Mouse (Mus musculus) stomach, embryonic 15.5 days (tissue): ENCODE data around the gene Osbpl11. TPM values are rescaled to one million over a fixed set of nuclear protein-coding genes. Genes with fewer than 3 reads are reported as not detected.
A peak's percentile ranks its signal among the peaks of the same experiment; 100 is the strongest.
"Not testable (repeated sequence)": the region's sequence is repeated elsewhere in the genome, so short reads cannot be mapped to it uniquely, and the experiment has no call there.

Experiments
- ATAC-seq: fragments of 200-750 bp; cut with Nextera tagmentation; 2 replicates; pipeline ENCODE4 v1.8.0; 2017; ENCODE audit warnings: low read depth, moderate number of reproducible peaks, moderate TSS enrichment; ENCODE audit not compliant: insufficient read depth, low FRiP score
- H3K27ac ChIP-seq: fragments of 300-500 bp; sonication (generic); 2 replicates; pipeline ENCODE4 v1.5.1; 2015; ENCODE audit warnings: mild to moderate bottlenecking, inconsistent platforms
- H3K27me3 ChIP-seq: fragments of 300-500 bp; sonication (generic); replicated peaks from 2 replicates; pipeline ENCODE4 v1.6.1; 2015; ENCODE audit warnings: inconsistent platforms
- H3K36me3 ChIP-seq: fragments of 300-500 bp; sonication (generic); 2 replicates; pipeline ENCODE4 v1.6.1; 2015; ENCODE audit warnings: inconsistent platforms
- H3K4me1 ChIP-seq: fragments of 300-500 bp; sonication (generic); 2 replicates; pipeline ENCODE4 v1.6.1; 2015; ENCODE audit warnings: inconsistent platforms
- H3K4me2 ChIP-seq: fragments of 300-500 bp; sonication (generic); 2 replicates; pipeline ENCODE4 v1.6.1; 2015; ENCODE audit warnings: mild to moderate bottlenecking, inconsistent platforms
- H3K4me3 ChIP-seq: fragments of 300-500 bp; sonication (generic); replicated peaks from 2 replicates; pipeline ENCODE4 v1.5.1; 2015; ENCODE audit warnings: inconsistent platforms
- H3K9ac ChIP-seq: fragments of 300-500 bp; sonication (generic); 2 replicates; pipeline ENCODE4 v1.6.1; 2015; ENCODE audit warnings: inconsistent platforms
- H3K9me3 ChIP-seq: fragments of 300-500 bp; sonication (generic); 2 replicates; pipeline ENCODE4 v1.6.1; 2016; ENCODE audit warnings: inconsistent platforms
- WGBS: fragments of 180-500 bp; shearing (Covaris S2); methylation state at CpG from one replicate; pipeline ENCODE4 v1.1.7; 2015; 5-methylcytosine and 5-hydroxymethylcytosine counted together
- polyA plus RNA-seq: library from polyadenylated mRNA; unstranded; fragments of >200 nt; fragmentation: Nextera tagmentation; extraction: Ambion mirVana; gene quantifications from 2 replicates; pipeline ENCODE4 v1.2.1, GENCODE M21; 2015

Gene Osbpl11
- polyA plus RNA-seq: 14.9 and 16.6 TPM in 2 replicates

GRCm38 (mm10) chr16:33184901-33185260 lies at the start of gene Osbpl11:
Osbpl11 (plus strand) TSS chr16:33185071.
- Histone ChIP-seq H3K36me3 (no peaks in the 10 kb centered on the region), H3K4me3 (peak within 1 kb of the TSS; percentile 91), H3K9ac (peak within 1 kb of the TSS; percentile 83), H3K9me3 (no peaks in the 10 kb centered on the region), H3K27me3 (no peaks in the 10 kb centered on the region), H3K27ac (peak within 1 kb of the TSS; percentile 89), H3K4me1 (peaks cover 9% of the 10 kb centered on the region), H3K4me2 (peak within 1 kb of the TSS; percentile 93)
- WGBS: 0% methylated on average over 27 of the region's 27 CpGs
- peak; percentile 93 for ATAC-seq

- Histone ChIP-seq H3K4me2 (no peak overlapping the region), H3K4me1 (0 out of 2 replicates have a peak, but pooled peaks cover 4% of the 10 kb centered on the region), H3K9me3 (no peaks in the 10 kb centered on the region), H3K9ac (no peak overlapping the region), H3K27me3 (no peaks in the 10 kb centered on the region), H3K4me3 (no peak overlapping the region), H3K36me3 (no peaks in the 10 kb centered on the region), H3K27ac (no peak overlapping the region)
- ATAC-seq: no peak
- 62% methylated on average over 4 of the region's 4 CpGs for WGBS
These were observed 49.7 kb upstream of the Osbpl11 start for GRCm38 (mm10) chr16:33135167-33135566.

- not testable (repeated sequence) for H3K4me3 ChIP-seq, H3K4me2 ChIP-seq, H3K9me3 ChIP-seq, H3K36me3 ChIP-seq, H3K27me3 ChIP-seq, H3K4me1 ChIP-seq, H3K9ac ChIP-seq, ATAC-seq, H3K27ac ChIP-seq
- WGBS: 68% methylated on average over 7 of the region's 7 CpGs
These were observed 45.8 kb upstream of the Osbpl11 start for GRCm38 (mm10) chr16:33139061-33139460.

- no peak for ATAC-seq
- Histone ChIP-seq H3K27me3 (no peaks in the 10 kb centered on the region), H3K4me2 (no peak overlapping the region), H3K9ac (no peak overlapping the region), H3K4me1 (no peaks in the 10 kb centered on the region), H3K9me3 (no peaks in the 10 kb centered on the region), H3K36me3 (no peaks in the 10 kb centered on the region), H3K4me3 (no peak overlapping the region), H3K27ac (no peak overlapping the region)
- 57% methylated on average over 3 of the region's 3 CpGs for WGBS
These were observed 43.1 kb upstream of the Osbpl11 start for GRCm38 (mm10) chr16:33141758-33142280.

GRCm38 (mm10) chr16:33143452-33143851 lies 41.4 kb upstream of the Osbpl11 start:
- 55% methylated on average over 2 of the region's 2 CpGs for WGBS

GRCm38 (mm10) chr16:33146185-33146584 lies 38.7 kb upstream of the Osbpl11 start:
- Histone ChIP-seq H3K9me3 (no peaks in the 10 kb centered on the region), H3K4me3 (no peak overlapping the region), H3K4me2 (no peak overlapping the region), H3K36me3 (no peaks in the 10 kb centered on the region), H3K27ac (no peak overlapping the region), H3K27me3 (no peaks in the 10 kb centered on the region), H3K9ac (no peak overlapping the region), H3K4me1 (no peaks in the 10 kb centered on the region)
- WGBS: 93% methylated on average over 3 of the region's 3 CpGs
- ATAC-seq: no peak

More at GRCm38 (mm10) chr16:33143452-33143851, 41.4 kb upstream of the Osbpl11 start:
- Histone ChIP-seq H3K27me3 (no peaks in the 10 kb centered on the region), H3K4me2 (no peak overlapping the region), H3K36me3 (no peaks in the 10 kb centered on the region), H3K27ac (no peak overlapping the region), H3K9me3 (no peaks in the 10 kb centered on the region), H3K4me3 (no peak overlapping the region), H3K9ac (no peak overlapping the region), H3K4me1 (no peaks in the 10 kb centered on the region)
- no peak for ATAC-seq

GRCm38 (mm10) chr16:33148135-33148534 lies 36.7 kb upstream of the Osbpl11 start:
- no peak overlapping the region for H3K27ac ChIP-seq
- 76% methylated on average over 4 of the region's 4 CpGs for WGBS
- H3K4me3 ChIP-seq: no peak overlapping the region
- H3K27me3 ChIP-seq: no peaks in the 10 kb centered on the region
- no peaks in the 10 kb centered on the region for H3K36me3 ChIP-seq
- no peaks in the 10 kb centered on the region for H3K4me1 ChIP-seq
- no peak overlapping the region for H3K9ac ChIP-seq
- no peak for ATAC-seq
- H3K4me2 ChIP-seq: no peak overlapping the region
- H3K9me3 ChIP-seq: no peaks in the 10 kb centered on the region

GRCm38 (mm10) chr16:33150875-33151274 lies 34.0 kb upstream of the Osbpl11 start:
- not testable (repeated sequence) for ATAC-seq, H3K4me2 ChIP-seq, H3K9me3 ChIP-seq, H3K9ac ChIP-seq, H3K27me3 ChIP-seq, H3K4me3 ChIP-seq, H3K27ac ChIP-seq, H3K4me1 ChIP-seq, H3K36me3 ChIP-seq
- 71% methylated on average over 9 of the region's 9 CpGs for WGBS

- Histone ChIP-seq H3K27me3 (no peaks in the 10 kb centered on the region), H3K4me1 (no peaks in the 10 kb centered on the region), H3K36me3 (no peaks in the 10 kb centered on the region), H3K9ac (no peak overlapping the region), H3K9me3 (no peaks in the 10 kb centered on the region), H3K4me3 (no peak overlapping the region), H3K27ac (no peak overlapping the region), H3K4me2 (no peak overlapping the region)
- no peak for ATAC-seq
- 72% methylated on average over 8 of the region's 8 CpGs for WGBS
These were observed 33.3 kb upstream of the Osbpl11 start for GRCm38 (mm10) chr16:33151558-33151957.

- WGBS: 49% methylated on average over 4 of the region's 4 CpGs
- no peak for ATAC-seq
- Histone ChIP-seq H3K9ac (no peak overlapping the region), H3K36me3 (no peaks in the 10 kb centered on the region), H3K4me1 (no peaks in the 10 kb centered on the region), H3K4me2 (no peak overlapping the region), H3K27me3 (no peaks in the 10 kb centered on the region), H3K9me3 (no peaks in the 10 kb centered on the region), H3K27ac (no peak overlapping the region), H3K4me3 (no peak overlapping the region)
These were observed 29.9 kb upstream of the Osbpl11 start for GRCm38 (mm10) chr16:33154992-33155391.

- 89% methylated on average over 11 of the region's 11 CpGs for WGBS
- Histone ChIP-seq H3K4me1 (no peaks in the 10 kb centered on the region), H3K9me3 (no peaks in the 10 kb centered on the region), H3K27ac (no peak overlapping the region), H3K4me3 (no peak overlapping the region), H3K27me3 (no peaks in the 10 kb centered on the region), H3K36me3 (no peaks in the 10 kb centered on the region), H3K9ac (no peak overlapping the region), H3K4me2 (no peak overlapping the region)
- ATAC-seq: no peak
These were observed 26.9 kb upstream of the Osbpl11 start for GRCm38 (mm10) chr16:33158006-33158405.

GRCm38 (mm10) chr16:33158590-33159071 lies 26.2 kb upstream of the Osbpl11 start:
- H3K36me3 ChIP-seq: no peaks in the 10 kb centered on the region
- H3K4me1 ChIP-seq: no peaks in the 10 kb centered on the region
- H3K27me3 ChIP-seq: no peaks in the 10 kb centered on the region
- H3K4me3 ChIP-seq: no peak overlapping the region
- H3K9ac ChIP-seq: no peak overlapping the region
- no peak for ATAC-seq
- no peak overlapping the region for H3K27ac ChIP-seq
- H3K4me2 ChIP-seq: no peak overlapping the region
- WGBS: 82% methylated on average over 14 of the region's 14 CpGs
- no peaks in the 10 kb centered on the region for H3K9me3 ChIP-seq

GRCm38 (mm10) chr16:33159363-33159762 lies 25.5 kb upstream of the Osbpl11 start:
- WGBS: 89% methylated on average over 2 of the region's 2 CpGs
- ATAC-seq: no peak
- H3K27me3 ChIP-seq: no peaks in the 10 kb centered on the region

More at GRCm38 (mm10) chr16:33159363-33159762, 25.5 kb upstream of the Osbpl11 start:
- H3K4me3 ChIP-seq: no peak overlapping the region
- H3K27ac ChIP-seq: no peak overlapping the region
- no peak overlapping the region for H3K9ac ChIP-seq
- no peak overlapping the region for H3K4me2 ChIP-seq
- H3K36me3 ChIP-seq: no peaks in the 10 kb centered on the region
- no peaks in the 10 kb centered on the region for H3K4me1 ChIP-seq
- no peaks in the 10 kb centered on the region for H3K9me3 ChIP-seq
